Mouse (Mus musculus) midbrain, embryonic 16.5 days (tissue): ENCODE measurements at regions not wholly inside any gene's neighbourhood (a gene's known extent, or its start where the extent isn't known, plus 50 kb on each side); places are given as distances from the start of the nearest gene placed in this dataset.

Source experiments
- ATAC-seq: fragments of 200-750 bp; cut with Nextera tagmentation; 2 replicates; pipeline ENCODE4 v1.8.0; 2017; ENCODE audit warnings: moderate TSS enrichment
- H3K27ac ChIP-seq: fragments of 300-500 bp; sonication (generic); 2 replicates; pipeline ENCODE4 v1.5.1; 2014; ENCODE audit warnings: mild to moderate bottlenecking, low read length, mixed read lengths
- H3K27me3 ChIP-seq: fragments of 300-500 bp; sonication (generic); 2 replicates; pipeline ENCODE4 v1.6.1; 2014; ENCODE audit warnings: low read depth, low read length, mixed read lengths; ENCODE audit not compliant: control insufficient read depth, insufficient read depth
- H3K36me3 ChIP-seq: fragments of 300-500 bp; sonication (generic); 2 replicates; pipeline ENCODE4 v1.6.1; 2014; ENCODE audit warnings: mild to moderate bottlenecking, low read length, moderate library complexity, mixed read lengths; ENCODE audit not compliant: control insufficient read depth, insufficient read depth
- H3K4me1 ChIP-seq: fragments of 300-500 bp; sonication (generic); 2 replicates; pipeline ENCODE4 v1.6.1; 2014; ENCODE audit warnings: mild to moderate bottlenecking, low read length, mixed read lengths; ENCODE audit not compliant: control insufficient read depth, insufficient read depth
- H3K4me2 ChIP-seq: fragments of 300-500 bp; sonication (generic); 2 replicates; pipeline ENCODE4 v1.6.1; 2014; ENCODE audit warnings: mild to moderate bottlenecking, low read length, mixed read lengths
- H3K4me3 ChIP-seq: fragments of 300-500 bp; sonication (generic); 2 replicates; pipeline ENCODE4 v1.5.1; 2014; ENCODE audit warnings: low read depth, mild to moderate bottlenecking, low read length, moderate library complexity, mixed read lengths
- H3K9ac ChIP-seq: fragments of 300-500 bp; sonication (generic); 2 replicates; pipeline ENCODE4 v1.6.1; 2014; ENCODE audit warnings: low read depth, low read length, mixed read lengths
- H3K9me3 ChIP-seq: fragments of 300-500 bp; sonication (generic); replicated peaks from 2 replicates; pipeline ENCODE4 v1.6.1; 2014; ENCODE audit warnings: mild to moderate bottlenecking, low read length, mixed read lengths; ENCODE audit not compliant: control insufficient read depth, poor library complexity, severe bottlenecking
- WGBS: fragments of 180-500 bp; shearing (Covaris S2); extraction: QIAGEN DNeasy Blood & Tissue Kit; methylation state at CpG from one replicate; pipeline ENCODE4 v1.1.7; 2014; 5-methylcytosine and 5-hydroxymethylcytosine counted together

DNA sequence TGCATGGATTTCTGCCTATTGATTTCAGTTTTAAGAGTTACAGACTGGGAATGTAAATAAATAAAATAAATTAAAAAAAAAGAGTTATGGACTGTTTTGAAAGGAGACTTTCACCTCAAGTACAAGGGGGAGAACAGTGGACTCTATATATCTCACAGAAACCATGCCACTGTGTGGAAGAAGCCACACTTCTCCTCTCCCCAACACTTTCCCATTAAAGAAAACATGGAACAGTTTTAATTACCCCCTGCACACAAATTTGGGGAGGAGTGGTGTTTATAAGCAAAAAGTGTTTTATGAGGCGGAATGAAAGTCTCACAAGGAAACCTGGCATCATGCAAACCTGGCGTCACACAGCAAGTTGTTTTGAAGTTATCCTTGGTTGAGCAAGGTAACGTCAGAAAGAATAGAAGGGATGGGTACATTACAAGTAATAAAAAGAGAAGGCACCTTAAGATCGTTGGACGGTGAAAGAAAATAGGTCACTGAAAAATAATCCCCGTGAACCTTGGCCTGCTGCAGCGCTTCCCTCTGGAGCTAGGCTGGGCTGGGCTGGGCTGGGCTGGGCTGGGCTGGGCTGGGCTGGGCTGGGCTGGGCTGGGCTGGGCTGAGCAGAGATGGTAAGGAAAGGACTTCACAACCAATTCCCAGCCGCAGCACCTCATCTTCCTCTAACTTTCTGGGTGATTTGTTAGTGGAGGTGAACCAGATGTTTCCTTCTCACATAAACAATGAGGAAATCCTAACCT lies 232.2 kb upstream of the Tank start:
- no peaks in the 10 kb centered on the region for H3K36me3 ChIP-seq
- H3K4me2 ChIP-seq: no peak overlapping the region
- no peak overlapping the region for H3K9ac ChIP-seq
- no peak for ATAC-seq
- H3K4me1 ChIP-seq: no peaks in the 10 kb centered on the region
- H3K27me3 ChIP-seq: no peaks in the 10 kb centered on the region
- H3K4me3 ChIP-seq: no peak overlapping the region
- 66% methylated on average over 8 of the region's 8 CpGs for WGBS
- no peaks in the 10 kb centered on the region for H3K9me3 ChIP-seq
- H3K27ac ChIP-seq: no peak overlapping the region

DNA sequence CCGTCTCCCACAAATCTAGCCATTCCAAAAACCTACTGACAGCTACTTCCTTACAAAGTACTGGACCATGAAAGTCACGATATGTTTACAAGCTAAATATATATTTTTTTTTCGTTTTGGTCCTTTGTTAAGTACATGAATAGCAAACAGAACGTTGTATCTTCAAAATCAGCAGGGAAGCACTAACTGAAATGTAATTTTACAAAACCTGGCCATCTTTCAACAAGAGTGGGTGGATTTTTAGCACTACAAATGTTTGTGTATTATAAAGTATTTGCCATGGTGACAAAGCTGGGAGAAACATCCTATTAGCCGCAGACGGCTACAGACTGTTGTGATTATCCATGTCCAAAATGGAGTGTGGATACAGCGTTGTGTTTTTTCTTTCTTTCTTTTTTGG lies 233.1 kb upstream of the Tank start:
- Histone ChIP-seq H3K36me3 (no peaks in the 10 kb centered on the region), H3K4me2 (no peak overlapping the region), H3K4me1 (no peaks in the 10 kb centered on the region), H3K4me3 (no peak overlapping the region), H3K27me3 (no peaks in the 10 kb centered on the region), H3K27ac (no peak overlapping the region), H3K9me3 (no peaks in the 10 kb centered on the region), H3K9ac (no peak overlapping the region)
- 80% methylated on average over 7 of the region's 7 CpGs for WGBS
- no peak for ATAC-seq

DNA sequence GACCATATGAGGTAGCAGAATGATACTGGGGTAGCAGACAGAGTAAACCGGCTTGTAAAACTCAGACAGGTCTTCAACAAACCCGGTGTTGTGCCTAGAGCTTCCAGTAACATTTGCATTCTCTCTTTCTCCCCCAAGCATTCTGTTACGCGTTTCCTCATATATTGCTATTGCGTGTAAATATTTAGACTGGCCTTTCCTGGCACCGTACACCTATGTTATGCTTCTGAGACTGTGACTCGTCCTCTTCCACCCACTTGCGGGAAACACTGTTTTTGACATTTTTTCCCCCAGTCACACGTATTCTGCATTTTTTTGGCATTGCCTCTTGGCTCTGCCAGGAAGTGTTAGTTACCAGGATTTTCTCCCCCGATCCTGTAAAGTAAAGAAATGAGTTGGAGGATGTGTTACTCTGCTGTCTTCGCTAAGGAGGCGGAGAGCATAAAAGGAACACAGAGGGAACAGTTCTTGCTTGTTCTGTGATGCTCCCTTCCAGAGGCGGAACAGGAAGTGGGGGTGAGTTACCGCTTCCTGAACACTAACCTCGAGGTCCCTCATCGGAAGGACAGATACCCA lies 233.7 kb upstream of the Tank start:
- no peak for ATAC-seq
- Histone ChIP-seq H3K27ac (no peak overlapping the region), H3K4me3 (no peak overlapping the region), H3K4me2 (no peak overlapping the region), H3K27me3 (no peaks in the 10 kb centered on the region), H3K9me3 (no peaks in the 10 kb centered on the region), H3K4me1 (no peaks in the 10 kb centered on the region), H3K36me3 (no peaks in the 10 kb centered on the region), H3K9ac (no peak overlapping the region)
- WGBS: 89% methylated on average over 16 of the region's 16 CpGs

DNA sequence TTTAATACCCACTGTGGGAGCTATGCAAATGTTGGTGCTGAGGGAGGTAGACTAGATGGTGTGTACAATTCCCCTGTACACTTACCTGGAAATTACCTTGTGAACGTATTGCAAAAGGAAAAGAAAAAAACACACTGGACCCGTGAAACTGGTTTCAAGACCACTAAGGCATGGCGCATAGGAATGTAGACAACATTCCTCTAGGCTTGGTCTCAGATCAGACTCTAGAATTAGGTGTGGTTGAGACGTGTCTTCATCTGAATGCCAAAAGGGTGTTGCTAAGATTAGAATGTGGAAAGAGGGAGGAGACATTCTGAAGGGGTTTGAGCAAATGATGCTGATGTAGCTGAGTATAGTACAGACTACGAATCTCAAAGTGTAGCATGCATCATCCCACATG lies 237.1 kb upstream of the Tank start:
- Histone ChIP-seq H3K9ac (no peak overlapping the region), H3K27ac (no peak overlapping the region), H3K27me3 (no peaks in the 10 kb centered on the region), H3K4me1 (no peaks in the 10 kb centered on the region), H3K4me3 (no peak overlapping the region), H3K36me3 (no peaks in the 10 kb centered on the region), H3K9me3 (no peaks in the 10 kb centered on the region), H3K4me2 (no peak overlapping the region)
- WGBS: 90% methylated on average over 5 of the region's 5 CpGs
- ATAC-seq: no peak

DNA sequence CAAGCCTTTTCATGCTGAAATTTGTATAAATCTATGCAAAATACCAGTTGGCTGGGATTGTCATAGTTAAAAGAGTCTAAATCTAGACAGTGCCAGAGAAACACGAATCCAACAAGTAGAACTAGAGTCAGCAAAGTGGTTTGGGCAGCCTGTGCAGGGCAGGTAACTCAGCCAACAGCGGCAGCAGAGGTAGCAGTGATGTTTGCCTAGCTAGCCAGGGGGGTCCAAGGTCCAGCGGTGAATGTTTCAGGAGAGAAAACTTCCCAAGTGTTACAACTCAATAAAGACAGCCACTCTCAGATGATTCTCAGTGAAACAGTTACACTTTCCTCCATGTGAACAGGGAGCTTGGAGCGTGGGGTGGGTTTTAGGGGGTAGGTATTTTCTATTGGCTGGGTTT lies 259.2 kb upstream of the Tank start:
- H3K4me2 ChIP-seq: no peak overlapping the region
- no peak for ATAC-seq

DNA sequence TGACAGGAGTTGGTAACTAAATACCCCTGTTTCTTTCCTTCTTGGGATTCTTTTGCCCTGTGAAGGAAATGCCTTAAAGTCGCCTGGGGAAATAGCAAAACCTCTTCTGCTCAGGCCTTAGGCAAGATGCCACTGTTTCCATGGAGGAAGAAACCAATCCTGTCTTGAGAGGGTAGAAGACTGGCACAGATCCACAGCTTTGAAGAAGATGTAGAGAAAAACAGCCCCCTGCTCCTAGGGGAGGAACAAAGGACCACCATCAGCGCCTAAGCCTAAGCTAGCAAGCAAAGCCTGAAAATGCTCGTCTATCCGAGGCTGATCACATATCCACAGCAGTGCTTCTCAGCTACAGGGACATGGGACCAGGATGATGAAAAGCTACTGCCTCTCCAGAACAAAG lies 268.0 kb upstream of the Tank start:
- Histone ChIP-seq H3K4me3 (no peak overlapping the region), H3K4me1 (no peaks in the 10 kb centered on the region), H3K36me3 (no peaks in the 10 kb centered on the region), H3K9ac (no peak overlapping the region), H3K27me3 (no peaks in the 10 kb centered on the region; the same call in 1 of the 2 replicates), H3K4me2 (no peak overlapping the region), H3K9me3 (no peaks in the 10 kb centered on the region), H3K27ac (no peak overlapping the region)
- WGBS: 49% methylated on average over 4 of the region's 4 CpGs
- no peak for ATAC-seq

More for the DNA sequence above, 259.2 kb upstream of the Tank start:
- 89% methylated on average over 4 of the region's 4 CpGs for WGBS
- Histone ChIP-seq H3K27me3 (no peaks in the 10 kb centered on the region; the same call in 1 of the 2 replicates), H3K9ac (no peak overlapping the region), H3K4me3 (no peak overlapping the region), H3K36me3 (no peaks in the 10 kb centered on the region), H3K4me1 (no peaks in the 10 kb centered on the region), H3K27ac (no peak overlapping the region), H3K9me3 (no peaks in the 10 kb centered on the region)

DNA sequence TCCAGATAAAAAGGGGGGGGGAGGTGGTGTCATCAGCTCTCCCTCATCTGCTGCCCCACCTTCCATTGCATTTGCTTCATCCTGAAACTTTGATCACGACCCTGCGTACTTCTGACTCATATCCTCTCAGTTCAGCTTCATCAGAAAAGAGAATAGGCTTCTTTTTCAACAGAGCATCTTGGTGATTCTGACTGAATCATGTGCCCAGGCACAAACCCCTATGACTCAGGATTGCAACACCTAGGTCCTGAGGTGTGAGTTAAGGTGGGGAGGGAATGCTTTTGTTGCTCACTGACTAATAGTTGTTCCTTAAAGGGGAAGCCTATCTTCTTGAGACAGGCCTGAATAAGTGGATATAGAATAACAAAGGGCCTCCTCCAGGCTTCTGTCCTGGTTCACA lies 269.2 kb upstream of the Tank start:
- no peak overlapping the region for H3K27ac ChIP-seq
- 88% methylated on average over 2 of the region's 2 CpGs for WGBS
- no peaks in the 10 kb centered on the region for H3K4me1 ChIP-seq
- H3K4me2 ChIP-seq: no peak overlapping the region
- H3K9me3 ChIP-seq: no peaks in the 10 kb centered on the region
- H3K36me3 ChIP-seq: no peaks in the 10 kb centered on the region
- no peak overlapping the region for H3K4me3 ChIP-seq
- H3K27me3 ChIP-seq: no peaks in the 10 kb centered on the region
- no peak for ATAC-seq
- H3K9ac ChIP-seq: no peak overlapping the region

DNA sequence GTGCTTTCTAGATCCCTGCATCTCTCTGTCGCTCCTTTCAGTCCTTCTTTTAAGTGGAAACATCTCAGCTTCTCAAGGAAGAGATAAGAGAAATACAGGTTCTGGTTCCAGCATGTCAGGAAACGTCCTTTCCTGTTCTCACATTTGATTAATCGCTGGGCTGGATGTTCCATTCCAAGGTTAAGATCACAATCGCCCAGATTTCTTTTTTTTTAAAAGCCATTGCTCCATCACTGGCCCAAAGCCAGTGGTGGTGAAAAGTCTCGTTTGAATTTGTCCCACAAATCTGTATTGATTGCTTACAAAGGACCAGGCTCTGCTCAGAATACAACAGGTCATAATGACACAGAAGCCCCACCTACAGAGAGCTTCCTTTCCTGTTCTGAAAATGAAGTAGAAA lies 281.2 kb upstream of the Tank start:
- H3K4me3 ChIP-seq: no peak overlapping the region
- no peak overlapping the region for H3K27ac ChIP-seq
- H3K4me2 ChIP-seq: no peak overlapping the region
- H3K4me1 ChIP-seq: no peaks in the 10 kb centered on the region
- H3K36me3 ChIP-seq: no peaks in the 10 kb centered on the region
- no peak for ATAC-seq
- H3K9ac ChIP-seq: no peak overlapping the region
- H3K27me3 ChIP-seq: no peaks in the 10 kb centered on the region
- H3K9me3 ChIP-seq: no peaks in the 10 kb centered on the region
- WGBS: 74% methylated on average over 5 of the region's 5 CpGs

DNA sequence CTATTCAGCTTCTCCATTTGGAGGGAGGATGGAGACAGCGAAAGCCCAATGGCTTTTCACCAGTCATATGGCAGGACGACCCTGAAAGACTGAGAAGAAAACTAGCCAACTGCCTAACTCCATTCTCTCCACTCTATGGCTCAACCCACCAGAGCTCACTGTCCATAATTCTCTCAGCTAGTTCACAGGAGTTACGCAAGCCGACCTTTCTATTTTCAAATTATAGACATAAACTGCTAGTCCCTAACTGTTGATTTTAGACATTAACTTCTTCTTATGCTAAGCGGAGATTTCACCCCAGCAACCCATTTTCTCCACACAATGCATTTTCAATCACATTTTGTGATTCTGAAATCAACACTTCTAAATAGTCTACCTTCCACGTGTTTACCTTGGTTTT lies 281.8 kb upstream of the Tank start:
- no peaks in the 10 kb centered on the region for H3K9me3 ChIP-seq
- no peaks in the 10 kb centered on the region for H3K27me3 ChIP-seq
- no peak overlapping the region for H3K4me3 ChIP-seq
- no peak overlapping the region for H3K4me2 ChIP-seq
- no peak overlapping the region for H3K27ac ChIP-seq
- no peak overlapping the region for H3K9ac ChIP-seq
- no peaks in the 10 kb centered on the region for H3K36me3 ChIP-seq
- H3K4me1 ChIP-seq: no peaks in the 10 kb centered on the region
- ATAC-seq: no peak
- 90% methylated on average over 6 of the region's 6 CpGs for WGBS
